Mouse (Mus musculus): ENCODE measurements around the gene Crim1.

DNA sequence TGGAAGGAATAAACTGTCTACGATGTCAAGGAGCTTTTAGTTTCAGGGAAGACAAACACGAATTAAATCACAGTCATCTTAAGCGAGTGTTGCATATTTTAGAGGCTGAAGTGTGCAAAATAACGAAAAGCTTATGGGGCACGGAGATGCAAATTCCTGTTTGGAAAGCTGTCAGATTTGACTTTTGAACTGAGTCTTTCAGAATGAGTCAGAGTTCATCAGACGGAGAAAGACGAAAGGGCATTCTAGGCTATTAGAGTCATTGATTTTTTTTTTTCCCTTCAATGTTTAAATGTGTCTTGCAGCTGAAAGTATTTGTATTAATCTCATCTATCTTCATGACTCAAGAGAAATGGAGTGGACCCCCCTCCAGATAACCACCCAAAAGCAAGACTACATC is 92.3 kb downstream of the Crim1 start:
- TF ChIP-seq POLR2A (IDR thresholded peaks at IDR 0.05; ENCODE audit: low read depth, low read length) (no peak), CTCF (conservative IDR thresholded peaks at IDR 0.05; ENCODE audit: insufficient read depth, insufficient read length, low read depth, low read length) (no peak)
